Mouse (Mus musculus) E14TG2a.4 (cell line): ENCODE data around the gene Traf4.

Experiments
- CTCF ChIP-seq: conservative IDR thresholded peaks from 2 replicates; pipeline ENCODE4 v1.5.1; 2014; ENCODE audit warnings: low read length
- POU5F1 ChIP-seq: IDR thresholded peaks from 2 replicates; pipeline ENCODE4 v1.6.1; 2014; ENCODE audit warnings: low read length, borderline replicate concordance

GRCm38 (mm10) chr11:78176905-78177331, 11.5 kb upstream of the Traf4 start:
- no peak for TF ChIP-seq CTCF
- TF ChIP-seq POU5F1 = no peak
